In genomic region chr4:100988231-100988799, GRCm38 (mm10) we compare ENCODE assay signal across 9 mouse cellular contexts. TPM values are rescaled to one million over a fixed set of nuclear protein-coding genes. Genes with fewer than 3 reads are reported as not detected.
DNase-seq lines count a peak whose midpoint lies in the region; ATAC-seq and TF ChIP-seq lines count a peak whose summit lies in the region.
"Had no signal": no experiment of that assay in that cellular context is flagged by ENCODE, and none has a peak within 500 bp of the region (broad histone marks: within the 10 kb centered on the region; RNA-seq: fewer than 3 reads in every experiment).

No protein-coding gene starts in this region.

- dilution Hi-C loops in CH12.LX (cut with MboI; ENCODE audit: extremely low pct_ligation_motif_present, extremely low pct_unique_long_range_greater_than_20kb, low sequenced_read_pairs), result no loop called here

- in situ Hi-C loops in CH12.LX (cut with MboI; ENCODE audit: low pct_ligation_motif_present, low pct_unique_long_range_greater_than_20kb, low sequenced_read_pairs), result no loop called here

- no peak overlapping the region for H3K4me2 ChIP-seq in intestine, postnatal 0 days (replicated peaks; ENCODE audit: low read depth)
- H3K4me2 ChIP-seq in intestine, embryonic 15.5 days (replicated peaks), result no peak overlapping the region
- no peak overlapping the region for H3K4me2 ChIP-seq in CH12.LX (ENCODE audit: insufficient read depth, low read depth, poor library complexity, severe bottlenecking)
- no peak overlapping the region for H3K4me2 ChIP-seq in stomach, postnatal 0 days (replicated peaks; ENCODE audit: low read depth)
- H3K4me2 ChIP-seq: limb, embryonic 15.5 days had no signal

- ATAC-seq in intestine, postnatal 0 days, result no peak
- ATAC-seq in intestine, embryonic 15.5 days, result no peak
- no peak for ATAC-seq in stomach, postnatal 0 days (ENCODE audit: low FRiP score, low TSS enrichment)

- H3K27me3 ChIP-seq in intestine, postnatal 0 days (replicated peaks; ENCODE audit: control insufficient read depth, insufficient read depth, low read length), result no peaks in the 10 kb centered on the region
- H3K27me3 ChIP-seq in intestine, embryonic 15.5 days (replicated peaks), result no peaks in the 10 kb centered on the region
- peaks cover 3% of the 10 kb centered on the region for H3K27me3 ChIP-seq in CH12.LX (replicated peaks)
- no peaks in the 10 kb centered on the region for H3K27me3 ChIP-seq in stomach, postnatal 0 days (ENCODE audit: control insufficient read depth, insufficient read depth, low read length)
- H3K27me3 ChIP-seq: limb, embryonic 15.5 days had no signal

- no peak for TF ChIP-seq EP300 in CH12.LX (IDR thresholded peaks at IDR 0.05; ENCODE audit: low read length)
- TF ChIP-seq EP300 in stomach, postnatal 0 days (optimal IDR thresholded peaks at IDR 0.05), result no peak

- no peak for TF ChIP-seq POLR2A in CH12.LX (IDR thresholded peaks at IDR 0.05; ENCODE audit: low read depth, low read length)

- H3K9ac ChIP-seq in intestine, postnatal 0 days (ENCODE audit: low read depth, low read length), result no peak overlapping the region
- no peak overlapping the region for H3K9ac ChIP-seq in intestine, embryonic 15.5 days
- no peak overlapping the region for H3K9ac ChIP-seq in CH12.LX (ENCODE audit: insufficient read depth, low read depth)
- H3K9ac ChIP-seq in stomach, postnatal 0 days (ENCODE audit: low read length), result no peak overlapping the region
- H3K9ac ChIP-seq: limb, embryonic 15.5 days had no signal

- H3K27ac ChIP-seq in intestine, postnatal 0 days (ENCODE audit: low read depth, low read length), result no peak overlapping the region
- H3K27ac ChIP-seq in intestine, embryonic 15.5 days, result no peak overlapping the region
- H3K27ac ChIP-seq in CH12.LX (ENCODE audit: insufficient read depth, low read depth), result no peak overlapping the region
- H3K27ac ChIP-seq in stomach, postnatal 0 days (replicated peaks), result no peak overlapping the region
- H3K27ac ChIP-seq: limb, embryonic 15.5 days had no signal

- peak; percentile 80 for TF ChIP-seq CTCF in intestine, postnatal 0 days (IDR thresholded peaks at IDR 0.05; ENCODE audit: low read depth)
- peak in 1 of 2 experiments; percentile 65; a peak in 2 of 4 replicates for TF ChIP-seq CTCF in CH12.LX (conservative IDR thresholded peaks at IDR 0.05 in 1 of 2, IDR thresholded peaks at IDR 0.05 in 1 of 2; ENCODE audit: low read depth in 2 of 2, low read length in 2 of 2)
- peak; percentile 82 for TF ChIP-seq CTCF in stomach, postnatal 0 days (IDR thresholded peaks at IDR 0.05; ENCODE audit: low read depth)

- peaks cover 52% of the 10 kb centered on the region for H3K36me3 ChIP-seq in intestine, postnatal 0 days (ENCODE audit: control insufficient read depth, insufficient read depth)
- H3K36me3 ChIP-seq in intestine, embryonic 15.5 days, result peaks cover 1% of the 10 kb centered on the region; the same call in 1 of the 2 replicates
- H3K36me3 ChIP-seq in CH12.LX (replicated peaks in 1 of 2; ENCODE audit: control insufficient read depth in 1 of 2, insufficient read depth in 1 of 2, low read length in 1 of 2), result no peaks in the 10 kb centered on the region
- peaks cover 10% of the 10 kb centered on the region for H3K36me3 ChIP-seq in stomach, postnatal 0 days (ENCODE audit: control insufficient read depth, insufficient read depth, low read length)

- H3K79me2 ChIP-seq in CH12.LX (replicated peaks; ENCODE audit: control insufficient read depth, extremely low read depth, insufficient read depth, poor library complexity, severe bottlenecking), result no peaks in the 10 kb centered on the region

- no peaks in the 10 kb centered on the region for H3K4me1 ChIP-seq in intestine, postnatal 0 days (replicated peaks; ENCODE audit: control insufficient read depth, insufficient read depth, low read length)
- H3K4me1 ChIP-seq in intestine, embryonic 15.5 days (replicated peaks), result no peaks in the 10 kb centered on the region
- H3K4me1 ChIP-seq in CH12.LX (ENCODE audit: control insufficient read depth in 1 of 2, insufficient read depth in 2 of 2), result no peaks in the 10 kb centered on the region
- H3K4me1 ChIP-seq in stomach, postnatal 0 days (replicated peaks; ENCODE audit: control insufficient read depth, insufficient read depth), result no peaks in the 10 kb centered on the region

- WGBS in intestine, postnatal 0 days, result 79% methylated on average over 8 of the region's 8 CpGs
- WGBS in intestine, embryonic 15.5 days, result 87% methylated on average over 8 of the region's 8 CpGs
- WGBS in stomach, postnatal 0 days, result 69% methylated on average over 8 of the region's 8 CpGs

- no peaks in the 10 kb centered on the region for H3K9me3 ChIP-seq in intestine, postnatal 0 days (ENCODE audit: control insufficient read depth)
- H3K9me3 ChIP-seq in intestine, embryonic 15.5 days, result no peaks in the 10 kb centered on the region
- no peaks in the 10 kb centered on the region for H3K9me3 ChIP-seq in CH12.LX (replicated peaks; ENCODE audit: low read length)
- no peaks in the 10 kb centered on the region for H3K9me3 ChIP-seq in stomach, postnatal 0 days (ENCODE audit: control insufficient read depth, low read length)
- H3K9me3 ChIP-seq: limb, embryonic 15.5 days had no signal

- no peak overlapping the region for H3K4me3 ChIP-seq in intestine, postnatal 0 days (ENCODE audit: low read depth, low read length)
- H3K4me3 ChIP-seq in intestine, embryonic 15.5 days (replicated peaks), result no peak overlapping the region
- no peak overlapping the region for H3K4me3 ChIP-seq in CH12.LX (replicated peaks in 1 of 3; ENCODE audit: low read depth in 2 of 3, low read length in 2 of 3, poor library complexity in 1 of 3)
- H3K4me3 ChIP-seq in stomach, postnatal 0 days (ENCODE audit: low read depth, low read length), result no peak overlapping the region
- H3K4me3 ChIP-seq: limb, embryonic 15.5 days had no signal

- peak; percentile 52 for DNase-seq in CH12.LX (ENCODE audit: extremely low read depth)
- DNase-seq in R1 (ENCODE audit: low read depth, low spot score), result peak; percentile 72
- DNase-seq in kidney, postnatal 10 days, result peak; percentile 41
- no peak for DNase-seq in stomach, postnatal 0 days (ENCODE audit: low spot score)
- no peak for DNase-seq in spleen, adult 18-20 months
- DNase-seq in urinary bladder, adult 2 months (ENCODE audit: low spot score), result no peak

- TF ChIP-seq RAD21 in CH12.LX (IDR thresholded peaks at IDR 0.05; ENCODE audit: low read depth, low read length), result peak; percentile 29

TF ChIP-seq in CH12.LX, 34 proteins besides CTCF, POLR2A, EP300 and RAD21:
- peak; percentile 62 for TF ChIP-seq SMC3 (IDR thresholded peaks at IDR 0.05; ENCODE audit: low read depth, low read length)
- TF ChIP-seq ZNF384 (IDR thresholded peaks at IDR 0.05; ENCODE audit: low read depth, low read length), result peak; percentile 84
- TF ChIP-seq USF2 (conservative IDR thresholded peaks at IDR 0.05; ENCODE audit: low read depth, low read length), result no peak

RNA-seq across cellular contexts. Expression of gene Gm10577, which starts 32.2 kb away (rescaled TPM):
- not detected in 2 replicates for polyA plus RNA-seq in intestine, postnatal 0 days (2015; fragmentation: Nextera tagmentation; extraction: Ambion mirVana)
- polyA plus RNA-seq in intestine, embryonic 15.5 days (2015; fragmentation: Nextera tagmentation; extraction: Ambion mirVana), result not detected in 2 replicates
- total RNA-seq in CH12.LX (2012; rRNA removed) (not detected in 2 replicates), CH12.LX (2014; rRNA removed) (not detected in 2 replicates)
- polyA plus RNA-seq in CH12.LX (2012; ENCODE audit: insufficient read length, low read depth), result not detected in 2 replicates
- polyA plus RNA-seq in stomach, postnatal 0 days (2015; fragmentation: Nextera tagmentation; extraction: Ambion mirVana), result not detected in 2 replicates
- not detected in 2 replicates for polyA plus RNA-seq in urinary bladder, adult 2 months (2012; rRNA removed)
- polyA plus RNA-seq: limb, embryonic 15.5 days had no signal

Comparison
In these comparisons a context has a peak if more than half of its experiments do, and no peak if none do; other contexts are left out.
1. DNase-seq: peak in CH12.LX (single experiment), R1 (single experiment) and kidney, postnatal 10 days (single experiment); none in stomach, postnatal 0 days (single experiment), spleen, adult 18-20 months (0 of 2) and urinary bladder, adult 2 months (single experiment).